Mouse (Mus musculus) intestine, postnatal 0 days (tissue): Measurements from ENCODE around the gene Tmem141. TPM values are rescaled to one million over a fixed set of nuclear protein-coding genes. Genes with fewer than 3 reads are reported as not detected.

Experiments used
- ATAC-seq: fragments of 200-750 bp; cut with Nextera tagmentation; 2 replicates; pipeline ENCODE4 v1.8.0; 2017; ENCODE audit warnings: mild to moderate bottlenecking, moderate TSS enrichment, moderate library complexity
- H3K27ac ChIP-seq: fragments of 300-500 bp; sonication (generic); 2 replicates; pipeline ENCODE4 v1.5.1; 2014; ENCODE audit warnings: mild to moderate bottlenecking, low read depth, low read length, moderate library complexity
- H3K27me3 ChIP-seq: fragments of 300-500 bp; sonication (generic); replicated peaks from 2 replicates; pipeline ENCODE4 v1.6.1; 2014; ENCODE audit warnings: low read length, mixed read lengths; ENCODE audit not compliant: control insufficient read depth, insufficient read depth
- H3K36me3 ChIP-seq: fragments of 300-500 bp; sonication (generic); 2 replicates; pipeline ENCODE4 v1.6.1; 2014; ENCODE audit warnings: mild to moderate bottlenecking, moderate library complexity; ENCODE audit not compliant: control insufficient read depth, insufficient read depth
- H3K4me1 ChIP-seq: fragments of 300-500 bp; sonication (generic); replicated peaks from 2 replicates; pipeline ENCODE4 v1.6.1; 2014; ENCODE audit warnings: antibody characterized with exemption, low read length, mixed read lengths; ENCODE audit not compliant: control insufficient read depth, insufficient read depth
- H3K4me2 ChIP-seq: fragments of 300-500 bp; sonication (generic); replicated peaks from 2 replicates; pipeline ENCODE4 v1.6.1; 2014; ENCODE audit warnings: low read depth, mild to moderate bottlenecking, moderate library complexity
- H3K4me3 ChIP-seq: fragments of 300-500 bp; sonication (generic); 2 replicates; pipeline ENCODE4 v1.5.1; 2014; ENCODE audit warnings: low read depth, low read length
- H3K9ac ChIP-seq: fragments of 300-500 bp; sonication (generic); 2 replicates; pipeline ENCODE4 v1.6.1; 2014; ENCODE audit warnings: mild to moderate bottlenecking, low read depth, low read length
- H3K9me3 ChIP-seq: fragments of 300-500 bp; sonication (generic); 2 replicates; pipeline ENCODE4 v1.6.1; 2016; ENCODE audit warnings: mixed run types; ENCODE audit not compliant: control insufficient read depth
- CTCF ChIP-seq: sonication (generic); IDR thresholded peaks from 2 replicates; pipeline ENCODE4 v1.5.1; 2016; ENCODE audit warnings: low read depth, mild to moderate bottlenecking, control low read depth, antibody characterized with exemption, moderate library complexity
- WGBS: fragments of 180-500 bp; shearing (Covaris S2); extraction: QIAGEN DNeasy Blood & Tissue Kit; methylation state at CpG from one replicate; pipeline ENCODE4 v1.1.7; 2014; 5-methylcytosine and 5-hydroxymethylcytosine counted together
- polyA plus RNA-seq: library from polyadenylated mRNA; unstranded; fragments of >200 nt; fragmentation: Nextera tagmentation; extraction: Ambion mirVana; gene quantifications from 2 replicates; pipeline ENCODE4 v1.2.1, GENCODE M21; 2015

Gene Tmem141
- polyA plus RNA-seq, result 23.0 and 25.6 TPM in 2 replicates

- Histone ChIP-seq H3K27me3 (peaks cover 9% of the 10 kb centered on the region; the same call in 1 of the 2 replicates), H3K9me3 (no peaks in the 10 kb centered on the region), H3K4me1 (no peaks in the 10 kb centered on the region), H3K4me3 (peak within 1 kb of the TSS; percentile 47), H3K4me2 (peak within 1 kb of the TSS; percentile 78), H3K27ac (no peak within 1 kb of the TSS), H3K36me3 (no peaks in the 10 kb centered on the region; the same call in 1 of the 2 replicates), H3K9ac (peak within 1 kb of the TSS; percentile 28)
- WGBS, result 5% methylated on average over 34 of the region's 34 CpGs
- peak; percentile 86 for TF ChIP-seq CTCF
- peak; percentile 86 for ATAC-seq
These were observed at the start of gene Tmem141 for GRCm38 (mm10) chr2:25621229-25622200. Gene Tmem141 (minus strand): TSS chr2:25622005.

GRCm38 (mm10) chr2:25666516-25666915, 44.7 kb upstream of the Tmem141 start:
- ATAC-seq, result no peak
- H3K4me3 ChIP-seq, result no peak overlapping the region
- no peak for TF ChIP-seq CTCF
- no peaks in the 10 kb centered on the region for H3K9me3 ChIP-seq
- H3K4me2 ChIP-seq, result no peak overlapping the region
- no peak overlapping the region for H3K27ac ChIP-seq
- no peaks in the 10 kb centered on the region for H3K36me3 ChIP-seq
- no peaks in the 10 kb centered on the region for H3K27me3 ChIP-seq
- no peak overlapping the region for H3K9ac ChIP-seq
- WGBS, result 79% methylated on average over 1 of the region's 1 CpGs
- no peaks in the 10 kb centered on the region for H3K4me1 ChIP-seq

GRCm38 (mm10) chr2:25664125-25664524, 42.3 kb upstream of the Tmem141 start:
- Histone ChIP-seq H3K27me3 (no peaks in the 10 kb centered on the region), H3K4me1 (no peaks in the 10 kb centered on the region), H3K4me2 (no peak overlapping the region), H3K9me3 (no peaks in the 10 kb centered on the region), H3K27ac (no peak overlapping the region), H3K4me3 (no peak overlapping the region), H3K9ac (no peak overlapping the region), H3K36me3 (no peaks in the 10 kb centered on the region)
- no peak for TF ChIP-seq CTCF
- ATAC-seq, result no peak
- WGBS, result 78% methylated on average over 5 of the region's 5 CpGs

GRCm38 (mm10) chr2:25663511-25663910, 41.7 kb upstream of the Tmem141 start:
- WGBS, result 63% methylated on average over 1 of the region's 1 CpGs
- no peaks in the 10 kb centered on the region for H3K9me3 ChIP-seq
- no peaks in the 10 kb centered on the region for H3K27me3 ChIP-seq
- H3K4me1 ChIP-seq, result no peaks in the 10 kb centered on the region
- ATAC-seq, result no peak
- H3K4me2 ChIP-seq, result no peak overlapping the region
- no peak overlapping the region for H3K27ac ChIP-seq
- H3K9ac ChIP-seq, result no peak overlapping the region
- TF ChIP-seq CTCF, result peak; percentile 79
- H3K36me3 ChIP-seq, result no peaks in the 10 kb centered on the region
- no peak overlapping the region for H3K4me3 ChIP-seq

GRCm38 (mm10) chr2:25661245-25661970, 39.6 kb upstream of the Tmem141 start:
- ATAC-seq, result no peak
- 85% methylated on average over 6 of the region's 6 CpGs for WGBS
- Histone ChIP-seq H3K27me3 (no peaks in the 10 kb centered on the region), H3K36me3 (no peaks in the 10 kb centered on the region), H3K4me2 (no peak overlapping the region), H3K4me1 (no peaks in the 10 kb centered on the region), H3K9ac (no peak overlapping the region), H3K9me3 (no peaks in the 10 kb centered on the region), H3K27ac (no peak overlapping the region), H3K4me3 (no peak overlapping the region)
- no peak for TF ChIP-seq CTCF

- Histone ChIP-seq H3K4me2 (no peak overlapping the region), H3K4me3 (no peak overlapping the region), H3K27ac (no peak overlapping the region), H3K9me3 (no peaks in the 10 kb centered on the region), H3K4me1 (no peaks in the 10 kb centered on the region), H3K27me3 (no peaks in the 10 kb centered on the region), H3K36me3 (no peaks in the 10 kb centered on the region), H3K9ac (no peak overlapping the region)
- WGBS, result 87% methylated on average over 8 of the region's 8 CpGs
- ATAC-seq, result no peak
- no peak for TF ChIP-seq CTCF
These were observed 38.5 kb upstream of the Tmem141 start for GRCm38 (mm10) chr2:25660279-25660678.
